Comparison of ENCODE assay signal across 9 mouse cellular contexts in genomic region chr1:135564660-135565519, GRCm38 (mm10). TPM values are rescaled to one million over a fixed set of nuclear protein-coding genes. Genes with fewer than 3 reads are reported as not detected.
DNase-seq lines count a peak whose midpoint lies in the region; ATAC-seq and TF ChIP-seq lines count a peak whose summit lies in the region.
"Had no signal": no experiment of that assay in that cellular context is flagged by ENCODE, and none has a peak within 500 bp of the region (broad histone marks: within the 10 kb centered on the region; RNA-seq: fewer than 3 reads in every experiment).

No protein-coding gene starts in this region.

- DNase-seq in gastrocnemius, adult 8-10 months (ENCODE audit: low spot score in 2 of 2), result peak; percentile 46 to 48
- DNase-seq in gastrocnemius, postnatal 36 days, result no peak
- DNase-seq in ZHBTc4 (ENCODE audit: low read depth, low spot score), result peak; percentile 55
- DNase-seq in hindbrain, embryonic 14.5 days (ENCODE audit: low spot score), result peak; percentile 56
- peak; percentile 86 for DNase-seq in midbrain, postnatal 0 days (ENCODE audit: low spot score)
- no peak for DNase-seq in testis, postnatal 10 days (ENCODE audit: low spot score)
- no peak for DNase-seq in urinary bladder, postnatal 36 days (ENCODE audit: low spot score in 2 of 2)
- no peak for DNase-seq in adrenal gland, postnatal 10 days

- H3K4me3 ChIP-seq in hindbrain, embryonic 14.5 days (replicated peaks; ENCODE audit: low read length), result no peak overlapping the region
- no peak overlapping the region for H3K4me3 ChIP-seq in midbrain, postnatal 0 days (ENCODE audit: low read depth, low read length)
- H3K4me3 ChIP-seq: megakaryocyte, embryonic 14.5 days had no signal

- intact Hi-C loops in gastrocnemius, postnatal 36 days (cut with DNase I), result no loop called here

- no peaks in the 10 kb centered on the region for H3K27me3 ChIP-seq in hindbrain, embryonic 14.5 days (ENCODE audit: control insufficient read depth, insufficient read depth, low read length)
- no peaks in the 10 kb centered on the region for H3K27me3 ChIP-seq in midbrain, postnatal 0 days (ENCODE audit: insufficient read depth, low read length)
- H3K27me3 ChIP-seq: megakaryocyte, embryonic 14.5 days had no signal

- peak overlapping the region; percentile 73 for H3K27ac ChIP-seq in hindbrain, embryonic 14.5 days
- H3K27ac ChIP-seq in midbrain, postnatal 0 days (ENCODE audit: low read depth, low read length), result peak overlapping the region; percentile 28

- no peak for TF ChIP-seq CTCF in midbrain, postnatal 0 days (IDR thresholded peaks at IDR 0.05)

- no peaks in the 10 kb centered on the region; the same call in 1 of the 2 replicates for H3K36me3 ChIP-seq in hindbrain, embryonic 14.5 days (replicated peaks; ENCODE audit: control insufficient read depth, insufficient read depth)
- no peaks in the 10 kb centered on the region; the same call in 1 of the 2 replicates for H3K36me3 ChIP-seq in midbrain, postnatal 0 days (ENCODE audit: insufficient read depth, low read length)

- ATAC-seq in hindbrain, embryonic 14.5 days (ENCODE audit: low FRiP score), result peak; percentile 71
- ATAC-seq in midbrain, postnatal 0 days (ENCODE audit: low FRiP score), result peak; percentile 72

- WGBS in hindbrain, embryonic 14.5 days, result 21% methylated on average over 10 of the region's 10 CpGs
- 16% methylated on average over 10 of the region's 10 CpGs for WGBS in midbrain, postnatal 0 days

- H3K4me2 ChIP-seq in hindbrain, embryonic 14.5 days (replicated peaks), result peak overlapping the region; percentile 13; the same call in 1 of the 2 replicates
- H3K4me2 ChIP-seq in midbrain, postnatal 0 days (ENCODE audit: low read depth, low read length, poor library complexity, severe bottlenecking), result peak overlapping the region; percentile 22

- 0 out of 2 replicates have a peak overlapping the region, but pooled peaks have one; percentile 18 for H3K9ac ChIP-seq in hindbrain, embryonic 14.5 days
- peak overlapping the region; percentile 33; the same call in 1 of the 2 replicates for H3K9ac ChIP-seq in midbrain, postnatal 0 days (replicated peaks; ENCODE audit: low read length, poor library complexity, severe bottlenecking)

- peaks cover 56% of the 10 kb centered on the region for H3K4me1 ChIP-seq in hindbrain, embryonic 14.5 days (replicated peaks; ENCODE audit: control insufficient read depth, insufficient read depth, low read length)
- H3K4me1 ChIP-seq in midbrain, postnatal 0 days (ENCODE audit: insufficient read depth, low read length), result peaks cover 35% of the 10 kb centered on the region

- H3K9me3 ChIP-seq in hindbrain, embryonic 14.5 days (ENCODE audit: control insufficient read depth, low read length), result no peaks in the 10 kb centered on the region
- no peaks in the 10 kb centered on the region for H3K9me3 ChIP-seq in midbrain, postnatal 0 days (ENCODE audit: low read length)
- H3K9me3 ChIP-seq: megakaryocyte, embryonic 14.5 days had no signal

RNA-seq across cellular contexts. Expression of gene Nav1, which starts 42.2 kb away (rescaled TPM):
- 1 to 10 TPM; 4.3 to 8.4 (median 6.8) TPM for total RNA-seq in gastrocnemius, adult 8-10 months (2022)
- total RNA-seq in gastrocnemius, postnatal 36 days (2021), result 1 to 10 TPM; 8.7 to 9.7 TPM
- 56.2 and 60.2 TPM in 2 replicates for polyA plus RNA-seq in hindbrain, embryonic 14.5 days (2014; fragmentation: Nextera tagmentation; extraction: Ambion mirVana)
- 99.1 and 109 TPM in 2 replicates for total RNA-seq in midbrain, postnatal 0 days (2014; rRNA removed)
- polyA plus RNA-seq in midbrain, postnatal 0 days (2015; fragmentation: Nextera tagmentation; extraction: Ambion mirVana), result 37.3 and 46.5 TPM in 2 replicates
- 10 to 100 TPM; 20.8 to 35.2 TPM for total RNA-seq in adrenal gland, postnatal 10 days (2021)

Comparison
In these comparisons a context has a peak if more than half of its experiments do, and no peak if none do; other contexts are left out.
1. DNase-seq: peak in gastrocnemius, adult 8-10 months (2 of 2), ZHBTc4 (single experiment), hindbrain, embryonic 14.5 days (single experiment) and midbrain, postnatal 0 days (single experiment); none in gastrocnemius, postnatal 36 days (0 of 2), testis, postnatal 10 days (single experiment), urinary bladder, postnatal 36 days (0 of 2) and adrenal gland, postnatal 10 days (single experiment).